Mouse (Mus musculus) ES-E14 (cell line): ENCODE results near the gene Tph1. TPM values are rescaled to one million over a fixed set of nuclear protein-coding genes. Genes with fewer than 3 reads are reported as not detected.
"Not testable (repeated sequence)": the region's sequence is repeated elsewhere in the genome, so short reads cannot be mapped to it uniquely, and the experiment has no call there.

Experiments used
- DNase-seq: peaks from one replicate; pipeline ENCODE4 v3.0.0-alpha.2; 2013; ENCODE audit warnings: low read depth, low spot score
- H3K27ac ChIP-seq: 2 replicates; pipeline ENCODE4 v1.5.1; 2012; ENCODE audit warnings: low read depth, mild to moderate bottlenecking, low read length, moderate library complexity, mixed read lengths; ENCODE audit not compliant: poor library complexity, insufficient read depth, severe bottlenecking
- H3K36me3 ChIP-seq: 2 replicates; pipeline ENCODE4 v1.6.1; 2012; ENCODE audit warnings: mild to moderate bottlenecking, low read length, moderate library complexity, mixed read lengths; ENCODE audit not compliant: control insufficient read depth, poor library complexity, insufficient read depth, severe bottlenecking
- H3K4me1 ChIP-seq, 2 experiments: fragments of 150-350 bp in 1 of 2; sonication (generic) in 1 of 2; 2 replicates each; pipeline ENCODE4 v1.6.1; 2012; ENCODE audit warnings: low read length in 2 of 2, mild to moderate bottlenecking in 1 of 2, mixed read lengths in 1 of 2; ENCODE audit not compliant: control insufficient read depth in 2 of 2, insufficient read depth in 2 of 2, poor library complexity in 1 of 2
- H3K4me3 ChIP-seq, 2 experiments: fragments of 150-350 bp in 1 of 2; sonication (generic) in 1 of 2; 2 replicates each; pipeline ENCODE4 v1.5.1; 2012; ENCODE audit warnings: low read length in 2 of 2, low read depth in 1 of 2, mild to moderate bottlenecking in 1 of 2, mixed read lengths in 1 of 2; ENCODE audit not compliant: insufficient read depth in 1 of 2, poor library complexity in 1 of 2, severe bottlenecking in 1 of 2
- H3K9ac ChIP-seq: 2 replicates; pipeline ENCODE4 v1.6.1; 2012; ENCODE audit warnings: low read depth, mild to moderate bottlenecking, low read length, mixed read lengths; ENCODE audit not compliant: poor library complexity, insufficient read depth, severe bottlenecking
- H3K9me3 ChIP-seq: fragments of 150-350 bp; sonication (generic); 2 replicates; pipeline ENCODE4 v1.6.1; 2012; ENCODE audit warnings: low read depth, mild to moderate bottlenecking, low read length; ENCODE audit not compliant: control insufficient read depth, insufficient read depth
- CHD2 ChIP-seq: IDR thresholded peaks from 2 replicates; pipeline ENCODE4 v1.6.1; 2014; ENCODE audit warnings: mild to moderate bottlenecking, low read depth, low read length, inconsistent platforms
- HCFC1 ChIP-seq: IDR thresholded peaks from 2 replicates; pipeline ENCODE4 v1.6.1; 2012; ENCODE audit warnings: low read length, inconsistent platforms, borderline replicate concordance; ENCODE audit not compliant: insufficient read depth
- MAFK ChIP-seq: IDR thresholded peaks from 2 replicates; pipeline ENCODE4 v1.6.1; 2014; ENCODE audit warnings: mild to moderate bottlenecking, low read depth, low read length, inconsistent platforms; ENCODE audit not compliant: insufficient read depth
- ZC3H11A ChIP-seq: IDR thresholded peaks from 2 replicates; pipeline ENCODE4 v1.6.1; 2012; ENCODE audit warnings: low read depth, mild to moderate bottlenecking, inconsistent platforms, low read length, borderline replicate concordance
- ZNF384 ChIP-seq: IDR thresholded peaks from 2 replicates; pipeline ENCODE4 v1.6.1; 2012; ENCODE audit warnings: low read depth, low read length, inconsistent platforms
- in situ Hi-C, 2 experiments: fragments of 600-800 bp; cut with MboI; formaldehyde crosslinking; loops; one replicate each; pipeline ENCODE4 v1.15.1; 2025; ENCODE audit warnings: low sequenced_read_pairs in 2 of 2, inconsistent platforms in 1 of 2; ENCODE audit not compliant: unreplicated experiment in 2 of 2
- total RNA-seq: library from RNA; depleted of rRNA; stranded (reverse); fragments of 300-350 nt; gene quantifications from 2 replicates; pipeline ENCODE4 v1.2.3, GENCODE M21; 2012

Tph1 gene
- total RNA-seq, 1 experiment, result 3.6 TPM

GRCm38 (mm10) chr7:46661591-46662090 is 10.7 kb downstream of the Tph1 start:
- TF ChIP-seq MAFK (no peak), ZC3H11A (no peak)
- Histone ChIP-seq H3K9me3 (no peaks in the 10 kb centered on the region), H3K36me3 (no peaks in the 10 kb centered on the region), H3K4me3 (no peak overlapping the region), H3K9ac (no peak overlapping the region), H3K27ac (no peak overlapping the region), H3K4me1 (peaks cover 0 to 1% of the 10 kb centered on the region in 2 experiments; a peak in 1 of 4 replicates)
- in situ Hi-C loops, result no loop called here
- DNase-seq, result no peak

GRCm38 (mm10) chr7:46652279-46652678 is 20.1 kb downstream of the Tph1 start:
- no peak for DNase-seq
- no peak overlapping the region for H3K9ac ChIP-seq
- no peaks in the 10 kb centered on the region for H3K4me1 ChIP-seq
- no peak for TF ChIP-seq ZC3H11A
- TF ChIP-seq MAFK, result no peak
- no peak for TF ChIP-seq CHD2
- TF ChIP-seq HCFC1, result no peak
- TF ChIP-seq ZNF384, result no peak
- H3K4me3 ChIP-seq, result no peak overlapping the region
- no peaks in the 10 kb centered on the region for H3K9me3 ChIP-seq
- no peak overlapping the region for H3K27ac ChIP-seq
- in situ Hi-C loops, result no loop called here
- H3K36me3 ChIP-seq, result no peaks in the 10 kb centered on the region

DNA sequence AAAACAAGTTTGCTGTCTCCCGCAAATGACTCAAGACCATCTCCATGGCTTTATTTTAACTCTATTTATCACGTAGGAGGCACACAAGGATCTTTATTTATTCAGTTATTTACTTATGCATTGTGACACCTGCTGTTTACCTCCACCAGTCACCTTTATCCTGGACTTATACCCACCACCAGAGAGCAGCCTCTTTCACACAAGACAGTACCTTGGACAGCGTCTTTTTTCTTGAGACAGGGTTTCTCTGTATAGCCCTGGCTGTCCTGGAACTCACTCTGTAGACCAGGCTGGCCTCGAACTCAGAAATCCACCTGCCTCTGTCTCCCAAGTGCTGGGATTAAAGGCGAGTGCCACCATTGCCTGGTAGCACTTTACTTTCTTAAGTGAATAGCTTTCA is 22.1 kb downstream of the Tph1 start:
- H3K36me3 ChIP-seq, H3K9ac ChIP-seq, H3K9me3 ChIP-seq, H3K4me3 ChIP-seq, H3K4me1 ChIP-seq, in situ Hi-C loops, H3K27ac ChIP-seq: not testable (repeated sequence)
- DNase-seq, result peak; percentile 28

DNA sequence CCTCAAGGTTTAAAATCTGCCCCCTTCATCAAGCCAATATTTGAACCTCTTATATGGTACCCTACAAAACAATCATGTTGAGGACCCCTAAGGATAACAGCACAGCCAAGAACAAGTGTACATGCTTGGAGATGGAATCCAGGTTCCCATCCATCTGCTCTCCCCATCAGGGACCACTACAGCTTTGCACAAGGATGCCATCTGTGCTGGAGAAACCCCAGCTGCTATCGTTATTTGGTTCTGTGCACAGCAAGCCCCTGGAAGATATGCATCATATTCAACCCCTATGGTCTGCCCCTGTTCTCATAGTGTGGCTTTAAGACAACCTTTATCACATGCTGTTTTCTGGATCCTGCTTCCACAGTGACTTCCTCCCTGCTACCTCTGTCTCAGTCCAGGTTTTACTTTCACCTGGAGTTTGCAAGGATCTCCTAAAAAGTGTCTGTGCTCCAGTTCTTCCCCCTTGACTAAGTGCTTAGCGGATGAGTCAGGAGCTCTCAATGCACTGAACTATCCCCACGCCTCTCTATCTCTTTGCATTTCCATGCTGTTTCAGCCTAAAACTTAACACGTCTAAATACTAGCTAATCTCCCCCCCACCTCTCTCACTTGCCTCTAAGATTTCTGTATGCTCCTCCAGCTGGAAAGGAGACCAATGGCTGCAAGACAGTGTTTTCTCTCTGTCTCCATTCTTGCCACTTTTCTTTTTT is 23.8 kb downstream of the Tph1 start:
- Histone ChIP-seq H3K9ac (no peak overlapping the region), H3K9me3 (no peaks in the 10 kb centered on the region), H3K27ac (no peak overlapping the region), H3K4me1 (no peaks in the 10 kb centered on the region), H3K4me3 (no peak overlapping the region), H3K36me3 (no peaks in the 10 kb centered on the region)
- DNase-seq, result no peak
- in situ Hi-C loops, result no loop called here
- TF ChIP-seq ZNF384, result no peak
- TF ChIP-seq CHD2, result no peak
- no peak for TF ChIP-seq HCFC1
- no peak for TF ChIP-seq ZC3H11A
- TF ChIP-seq MAFK, result no peak

GRCm38 (mm10) chr7:46643172-46643571 is 29.2 kb downstream of the Tph1 start:
- Histone ChIP-seq H3K4me1 (peaks cover 0 to 2% of the 10 kb centered on the region in 2 experiments; a peak in 1 of 4 replicates), H3K27ac (no peak overlapping the region), H3K9me3 (no peaks in the 10 kb centered on the region), H3K4me3 (no peak overlapping the region), H3K36me3 (no peaks in the 10 kb centered on the region), H3K9ac (no peak overlapping the region)
- no peak for DNase-seq
- in situ Hi-C loops, result no loop called here
- TF ChIP-seq MAFK, result no peak
- TF ChIP-seq ZNF384, result no peak
- no peak for TF ChIP-seq ZC3H11A
- TF ChIP-seq HCFC1, result no peak
- TF ChIP-seq CHD2, result no peak
